Mouse (Mus musculus) kidney, adult 2 months (tissue): Measurements from ENCODE around the gene Fam3b. TPM values are rescaled to one million over a fixed set of nuclear protein-coding genes. Genes with fewer than 3 reads are reported as not detected.

Experiments used
- DNase-seq: peaks from one replicate; pipeline ENCODE4 v3.0.0; 2021
- H3K27ac ChIP-seq: fragments of 200-500 bp; 2 replicates; pipeline ENCODE4 v1.5.1; 2012; ENCODE audit warnings: low read depth, low read length, control low read depth, inconsistent platforms; ENCODE audit not compliant: insufficient read depth
- H3K27me3 ChIP-seq: fragments of 200-500 bp; replicated peaks from 2 replicates; pipeline ENCODE4 v1.6.1; 2012; ENCODE audit warnings: mild to moderate bottlenecking, moderate library complexity, low read length, inconsistent platforms; ENCODE audit not compliant: control insufficient read depth, insufficient read depth
- H3K36me3 ChIP-seq: fragments of 200-500 bp; 2 replicates; pipeline ENCODE4 v1.6.1; 2012; ENCODE audit warnings: mild to moderate bottlenecking, moderate library complexity, low read length, inconsistent platforms; ENCODE audit not compliant: control insufficient read depth, insufficient read depth
- H3K4me1 ChIP-seq: fragments of 200-500 bp; 2 replicates; pipeline ENCODE4 v1.6.1; 2011; ENCODE audit warnings: low read length; ENCODE audit not compliant: control insufficient read depth, insufficient read depth
- H3K4me3 ChIP-seq: fragments of 200-500 bp; 2 replicates; pipeline ENCODE4 v1.5.1; 2011; ENCODE audit warnings: mild to moderate bottlenecking, low read depth, low read length, control low read depth; ENCODE audit not compliant: insufficient read depth
- CTCF ChIP-seq: fragments of 200-500 bp; conservative IDR thresholded peaks from 2 replicates; pipeline ENCODE4 v1.5.1; 2011; ENCODE audit warnings: low read depth, mild to moderate bottlenecking, control low read depth, low read length, moderate library complexity, mixed read lengths; ENCODE audit not compliant: insufficient read depth, insufficient read length
- POLR2A ChIP-seq: fragments of 200-500 bp; IDR thresholded peaks from one replicate; pipeline ENCODE4 v1.6.1; 2011; ENCODE audit warnings: low read depth, low read length, control low read depth
- WGBS: fragments of 180-500 bp; shearing (Covaris S2); methylation state at CpG from one replicate; pipeline ENCODE4 v1.1.7; 2018; 5-methylcytosine and 5-hydroxymethylcytosine counted together
- polyA plus RNA-seq: library from polyadenylated mRNA; depleted of rRNA; stranded (reverse); fragments of >200 nt; gene quantifications from 2 replicates; pipeline ENCODE4 v1.2.3, GENCODE M21; 2012

The Fam3b gene
- polyA plus RNA-seq, 1 experiment = not detected

GRCm38 (mm10) chr16:97466182-97466957, 48.2 kb downstream of the Fam3b start:
- Histone ChIP-seq H3K36me3 (no peaks in the 10 kb centered on the region), H3K4me1 (no peaks in the 10 kb centered on the region), H3K27me3 (no peaks in the 10 kb centered on the region), H3K4me3 (no peak overlapping the region), H3K27ac (no peak overlapping the region)
- no peak for DNase-seq
- TF ChIP-seq CTCF = 0 out of 2 replicates have a peak, but pooled peaks have one; percentile 8
- TF ChIP-seq POLR2A = no peak
- 54% methylated on average over 4 of the region's 4 CpGs for WGBS

GRCm38 (mm10) chr16:97462481-97463181, 52.0 kb downstream of the Fam3b start, which contains the start of gene Mx1:
Gene Mx1 (minus strand): TSS chr16:97462907.
- H3K36me3 ChIP-seq = no peaks in the 10 kb centered on the region
- H3K27ac ChIP-seq = no peak within 1 kb of the TSS
- no peak within 1 kb of the TSS for H3K4me3 ChIP-seq
- peak; percentile 8 for DNase-seq
- WGBS = 36% methylated on average over 4 of the region's 4 CpGs
- H3K27me3 ChIP-seq = no peaks in the 10 kb centered on the region
- no peaks in the 10 kb centered on the region for H3K4me1 ChIP-seq
- TF ChIP-seq POLR2A = no peak

- no peak overlapping the region for H3K27ac ChIP-seq
- no peaks in the 10 kb centered on the region for H3K36me3 ChIP-seq
- DNase-seq = no peak
- no peaks in the 10 kb centered on the region for H3K27me3 ChIP-seq
- 59% methylated on average over 2 of the region's 2 CpGs for WGBS
- no peaks in the 10 kb centered on the region for H3K4me1 ChIP-seq
- no peak overlapping the region for H3K4me3 ChIP-seq
- no peak for TF ChIP-seq POLR2A
- TF ChIP-seq CTCF = no peak
Measured at GRCm38 (mm10) chr16:97461271-97461670, 53.3 kb downstream of the Fam3b start.

- WGBS = 42% methylated on average over 1 of the region's 1 CpGs
- no peak for TF ChIP-seq CTCF
- no peak for TF ChIP-seq POLR2A
Measured at GRCm38 (mm10) chr16:97459831-97460230, 54.8 kb downstream of the Fam3b start.

GRCm38 (mm10) chr16:97447386-97447785, 67.2 kb downstream of the Fam3b start:
- Histone ChIP-seq H3K4me3 (no peak overlapping the region), H3K27ac (no peak overlapping the region), H3K4me1 (no peaks in the 10 kb centered on the region), H3K36me3 (no peaks in the 10 kb centered on the region), H3K27me3 (no peaks in the 10 kb centered on the region)
- DNase-seq = no peak
- TF ChIP-seq POLR2A = no peak
- no peak for TF ChIP-seq CTCF

More at GRCm38 (mm10) chr16:97459831-97460230, 54.8 kb downstream of the Fam3b start:
- Histone ChIP-seq H3K4me1 (no peaks in the 10 kb centered on the region), H3K27me3 (no peaks in the 10 kb centered on the region), H3K36me3 (no peaks in the 10 kb centered on the region), H3K4me3 (no peak overlapping the region), H3K27ac (no peak overlapping the region)
- no peak for DNase-seq

- no peak for TF ChIP-seq POLR2A
- TF ChIP-seq CTCF = peak; percentile 71
- Histone ChIP-seq H3K4me1 (no peaks in the 10 kb centered on the region), H3K27ac (no peak overlapping the region), H3K36me3 (no peaks in the 10 kb centered on the region), H3K4me3 (no peak overlapping the region), H3K27me3 (no peaks in the 10 kb centered on the region)
- WGBS = 46% methylated on average over 14 of the region's 14 CpGs
- peak; percentile 57 for DNase-seq
Measured at GRCm38 (mm10) chr16:97443670-97444263, 70.8 kb downstream of the Fam3b start.

GRCm38 (mm10) chr16:97441967-97442366, 72.6 kb downstream of the Fam3b start:
- H3K4me1 ChIP-seq = no peaks in the 10 kb centered on the region
- no peak for TF ChIP-seq POLR2A
- no peak for TF ChIP-seq CTCF
- no peak overlapping the region for H3K4me3 ChIP-seq
- no peaks in the 10 kb centered on the region for H3K27me3 ChIP-seq
- no peaks in the 10 kb centered on the region for H3K36me3 ChIP-seq
- WGBS = 59% methylated on average over 9 of the region's 9 CpGs
- DNase-seq = no peak
- H3K27ac ChIP-seq = no peak overlapping the region
